Mouse (Mus musculus) cerebellum, adult 9-11 months (tissue): Measurements from ENCODE around the gene Prrg2.

Experiments used
- DNase-seq: peaks from one replicate; pipeline ENCODE4 v3.0.0; 2022

The Prrg2 gene

GRCm38 (mm10) chr7:45053931-45054510 is 8.5 kb downstream of the Prrg2 start:
- peak; percentile 98 for DNase-seq

GRCm38 (mm10) chr7:45053117-45053930 is 9.2 kb downstream of the Prrg2 start:
- peak; percentile 87 for DNase-seq

GRCm38 (mm10) chr7:45052862-45053116 is 9.7 kb downstream of the Prrg2 start, which contains the start of gene Prr12:
Prr12 (minus strand) TSS chr7:45052881.
- no peak for DNase-seq

GRCm38 (mm10) chr7:45052181-45052861 is 10.2 kb downstream of the Prrg2 start:
- peak; percentile 84 for DNase-seq

- DNase-seq, result peak; percentile 64
Observed at GRCm38 (mm10) chr7:45051601-45051974, 10.9 kb downstream of the Prrg2 start.

GRCm38 (mm10) chr7:45050945-45051600 is 11.4 kb downstream of the Prrg2 start:
- DNase-seq, result peak; percentile 88

- DNase-seq, result peak; percentile 61
Observed at GRCm38 (mm10) chr7:45048923-45049657, 13.4 kb downstream of the Prrg2 start.

- DNase-seq, result peak; percentile 61
Observed at GRCm38 (mm10) chr7:45048001-45048890, 14.2 kb downstream of the Prrg2 start.

- peak; percentile 37 for DNase-seq
Observed at GRCm38 (mm10) chr7:45047491-45047890, 15.0 kb downstream of the Prrg2 start.

GRCm38 (mm10) chr7:45046853-45047350 is 15.6 kb downstream of the Prrg2 start:
- DNase-seq, result no peak

- no peak for DNase-seq
Observed at GRCm38 (mm10) chr7:45045741-45046140, 16.7 kb downstream of the Prrg2 start.

- no peak for DNase-seq
Observed at GRCm38 (mm10) chr7:45043307-45043706, 19.2 kb downstream of the Prrg2 start.

GRCm38 (mm10) chr7:45040851-45041250 is 21.6 kb downstream of the Prrg2 start:
- DNase-seq, result no peak

GRCm38 (mm10) chr7:45038411-45038810 is 24.1 kb downstream of the Prrg2 start:
- no peak for DNase-seq

GRCm38 (mm10) chr7:45037720-45038361 is 24.6 kb downstream of the Prrg2 start:
- DNase-seq, result no peak

- DNase-seq, result no peak
Observed at GRCm38 (mm10) chr7:45036702-45037101, 25.8 kb downstream of the Prrg2 start.

GRCm38 (mm10) chr7:45035631-45036030 is 26.8 kb downstream of the Prrg2 start:
- DNase-seq, result no peak

- no peak for DNase-seq
Observed at GRCm38 (mm10) chr7:45033722-45034359, 28.6 kb downstream of the Prrg2 start.

- no peak for DNase-seq
Observed at GRCm38 (mm10) chr7:45030857-45031256, 31.6 kb downstream of the Prrg2 start.

GRCm38 (mm10) chr7:45029995-45030394 is 32.5 kb downstream of the Prrg2 start:
- DNase-seq, result no peak

- DNase-seq, result no peak
Observed at GRCm38 (mm10) chr7:45028351-45028750, 34.1 kb downstream of the Prrg2 start.
